Mouse (Mus musculus) left cerebral cortex, adult 2 months (tissue): ENCODE data around the gene Zfp982. TPM values are rescaled to one million over a fixed set of nuclear protein-coding genes. Genes with fewer than 3 reads are reported as not detected.
"Not testable (repeated sequence)": the region's sequence is repeated elsewhere in the genome, so short reads cannot be mapped to it uniquely, and the experiment has no call there.

Source experiments
- DNase-seq, 2 experiments: peaks; one replicate each; pipeline ENCODE4 v3.0.0; 2021 to 2022; ENCODE audit warnings: low spot score in 2 of 2, mixed read lengths in 1 of 2; ENCODE audit errors: extremely low spot score in 1 of 2
- H3K27ac ChIP-seq: fragments of 200-600 bp; 2 replicates; pipeline ENCODE4 v1.8.1; 2022
- H3K4me3 ChIP-seq: fragments of 200-600 bp; 2 replicates; pipeline ENCODE4 v1.8.1; 2022
- CTCF ChIP-seq: fragments of 200-600 bp; IDR thresholded peaks from 2 replicates; pipeline ENCODE4 v1.8.1; 2022; ENCODE audit warnings: antibody characterized with exemption, mild to moderate bottlenecking, moderate library complexity
- intact Hi-C: fragments of 180-260 bp; cut with DNase I; formaldehyde crosslinking; loops from one replicate; pipeline ENCODE4 v1.15.1; 2025
- total RNA-seq, 2 experiments: library from RNA; stranded (reverse); gene quantifications; 2 replicates each; pipeline ENCODE4 v1.2.3; 2021

Gene Zfp982
- total RNA-seq, 2 experiments from 2014 or later = 3.9 to 5.1 TPM

DNA sequence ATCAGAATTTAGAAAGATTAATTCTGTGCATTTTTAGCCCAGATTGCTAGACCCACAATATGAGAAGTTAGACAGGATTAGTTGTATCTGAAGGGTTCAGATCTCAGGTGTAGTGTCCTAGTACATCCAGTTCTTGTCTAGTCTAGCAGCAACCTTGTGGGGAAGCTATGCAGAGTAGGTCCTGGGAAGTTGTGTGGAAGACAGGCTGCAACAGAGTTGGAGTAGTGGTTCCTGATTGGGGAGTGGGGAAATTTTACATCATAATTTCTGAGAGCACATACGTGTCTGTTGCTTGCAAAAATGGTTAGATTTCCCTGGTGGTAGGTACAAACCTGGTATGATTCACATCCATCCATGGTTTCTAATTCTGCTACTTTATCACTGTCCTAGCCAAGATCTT, 32.9 kb downstream of the Zfp982 start:
- H3K27ac ChIP-seq = no peak overlapping the region
- DNase-seq = no peak

DNA sequence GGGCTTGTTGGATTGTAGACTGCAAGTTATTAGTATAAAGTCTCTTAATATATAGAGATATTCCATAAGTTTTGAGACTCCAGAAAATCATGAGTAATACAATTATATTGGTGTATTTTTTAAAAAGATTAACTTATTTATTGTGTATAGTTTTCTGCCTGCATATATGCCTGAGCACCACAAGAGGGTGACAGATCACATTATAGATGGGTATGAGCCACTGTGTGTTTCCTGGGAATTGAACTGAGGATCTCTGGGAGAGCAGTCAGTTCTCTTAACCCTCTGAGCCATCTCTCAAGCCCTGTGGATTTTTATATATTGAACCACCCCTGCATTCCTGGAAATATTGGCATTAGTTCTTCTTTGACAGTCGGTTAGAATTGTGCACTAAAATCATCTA, 38.1 kb downstream of the Zfp982 start:
- Histone ChIP-seq H3K27ac (no peak overlapping the region), H3K4me3 (no peak overlapping the region)
- TF ChIP-seq CTCF = no peak
- no peak for DNase-seq
- intact Hi-C loops = no loop called here

More for the DNA sequence above, 32.9 kb downstream of the Zfp982 start:
- intact Hi-C loops = no loop called here
- no peak for TF ChIP-seq CTCF
- no peak overlapping the region for H3K4me3 ChIP-seq

DNA sequence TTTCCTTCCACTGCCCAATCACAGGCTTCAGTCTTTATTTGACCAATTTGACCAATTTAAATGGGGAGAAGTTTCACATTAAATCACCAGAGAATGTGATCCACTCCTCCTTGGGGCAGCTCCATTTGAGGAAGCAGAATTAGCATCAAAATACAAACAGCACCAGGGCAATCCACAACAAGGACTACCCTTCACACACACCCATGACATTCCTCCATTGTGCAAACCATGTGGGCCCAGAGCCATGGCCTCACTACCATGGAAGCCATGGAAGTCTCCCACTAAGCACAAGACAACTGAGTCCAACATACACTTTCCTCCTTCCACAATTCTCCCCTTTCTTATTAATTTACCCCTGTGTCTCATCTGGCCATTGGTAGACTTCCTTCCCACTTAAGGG, 43.7 kb downstream of the Zfp982 start:
- H3K27ac ChIP-seq, H3K4me3 ChIP-seq, DNase-seq, intact Hi-C loops: not testable (repeated sequence)

DNA sequence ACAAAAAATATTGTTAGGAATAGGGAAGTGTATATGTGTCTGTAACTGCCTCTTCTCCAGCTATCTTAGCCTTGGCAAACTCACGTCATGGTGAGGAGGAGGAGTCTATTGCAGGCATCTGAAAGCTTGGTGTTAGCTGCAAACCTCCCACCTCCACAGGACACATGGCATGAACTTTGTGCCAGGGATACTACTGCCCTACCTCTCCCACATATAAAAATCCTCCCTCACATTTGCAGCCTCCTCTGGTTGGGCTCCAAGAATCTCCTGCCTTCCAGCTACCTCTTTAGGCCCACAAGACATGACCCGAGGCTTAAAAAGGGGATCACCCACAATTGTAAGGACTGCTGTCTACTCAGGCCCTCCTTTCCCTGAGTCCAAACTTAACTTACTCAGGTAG, 45.5 kb downstream of the Zfp982 start:
- no peak for TF ChIP-seq CTCF
- no peak for DNase-seq
- Histone ChIP-seq H3K27ac (no peak overlapping the region), H3K4me3 (no peak overlapping the region)
- intact Hi-C loops = no loop called here

DNA sequence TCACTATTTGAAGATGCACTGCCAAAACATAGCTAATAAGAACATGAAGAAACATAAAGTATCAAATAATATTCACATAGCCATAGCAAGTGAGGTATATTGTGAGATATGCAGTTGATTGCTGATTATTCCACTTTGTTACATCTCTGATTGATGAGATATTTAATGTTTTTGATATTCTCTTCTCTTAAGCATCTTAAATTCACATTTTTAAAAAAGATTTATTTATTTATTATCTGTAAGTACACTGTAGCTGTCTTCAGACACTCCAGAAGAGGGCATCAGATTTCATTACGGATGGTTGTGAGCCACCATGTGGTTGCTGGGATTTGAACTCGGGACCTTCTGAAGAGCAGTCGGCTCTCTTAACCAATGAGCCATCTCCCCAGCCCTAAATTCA, 47.7 kb downstream of the Zfp982 start, which contains the start of gene Gm16503:
TSS of gene Gm16503 (plus strand) at position 301 of the 400 bp plus-strand sequence.
- DNase-seq, H3K4me3 ChIP-seq, H3K27ac ChIP-seq, intact Hi-C loops: not testable (repeated sequence)

DNA sequence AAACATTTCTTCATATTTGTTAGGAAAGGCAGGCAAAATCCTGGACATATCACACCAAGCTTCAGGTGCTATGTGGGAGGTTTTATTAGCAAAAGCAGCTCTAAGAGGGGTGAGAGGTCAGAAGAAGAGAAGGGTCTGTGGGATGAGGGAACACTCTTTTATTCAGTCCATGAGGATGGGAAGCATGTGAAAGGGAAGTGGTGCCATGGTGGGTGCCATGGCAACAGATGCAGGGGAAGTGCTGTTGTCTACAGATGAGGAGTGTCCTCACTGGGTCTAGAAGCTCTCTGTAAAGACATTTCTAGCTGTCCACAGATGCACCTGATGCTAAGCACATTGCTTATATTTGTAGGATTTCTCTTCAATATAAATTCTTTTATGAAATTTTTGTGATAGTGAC, 48.9 kb downstream of the Zfp982 start:
- intact Hi-C loops = no loop called here
- H3K27ac ChIP-seq = no peak overlapping the region
- no peak overlapping the region for H3K4me3 ChIP-seq
- TF ChIP-seq CTCF = no peak
- DNase-seq = no peak

DNA sequence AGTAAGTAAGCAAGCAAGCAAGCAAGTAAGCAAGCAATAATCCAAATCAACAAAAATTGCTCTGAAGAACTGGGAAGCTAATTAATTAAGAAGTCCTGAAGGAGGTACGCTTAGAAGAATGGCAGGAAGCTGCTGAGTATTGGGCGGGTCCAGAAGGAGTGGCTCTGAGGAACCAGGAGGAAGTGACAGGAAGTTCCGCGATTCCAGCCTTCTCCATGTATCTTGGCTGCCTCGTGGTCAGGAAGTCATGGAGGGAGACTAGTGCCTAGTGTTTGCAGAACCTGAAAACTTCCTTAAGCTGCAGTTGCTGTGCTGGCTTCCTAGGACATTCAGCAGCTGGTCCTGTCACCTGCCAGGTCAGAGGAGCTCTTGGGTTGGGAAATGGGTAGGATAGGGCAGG, 60.9 kb downstream of the Zfp982 start, which contains the start of gene Zfp985:
TSS of gene Zfp985 (plus strand) at position 207 of the 400 bp plus-strand sequence.
- DNase-seq, H3K4me3 ChIP-seq, intact Hi-C loops, H3K27ac ChIP-seq: not testable (repeated sequence)

DNA sequence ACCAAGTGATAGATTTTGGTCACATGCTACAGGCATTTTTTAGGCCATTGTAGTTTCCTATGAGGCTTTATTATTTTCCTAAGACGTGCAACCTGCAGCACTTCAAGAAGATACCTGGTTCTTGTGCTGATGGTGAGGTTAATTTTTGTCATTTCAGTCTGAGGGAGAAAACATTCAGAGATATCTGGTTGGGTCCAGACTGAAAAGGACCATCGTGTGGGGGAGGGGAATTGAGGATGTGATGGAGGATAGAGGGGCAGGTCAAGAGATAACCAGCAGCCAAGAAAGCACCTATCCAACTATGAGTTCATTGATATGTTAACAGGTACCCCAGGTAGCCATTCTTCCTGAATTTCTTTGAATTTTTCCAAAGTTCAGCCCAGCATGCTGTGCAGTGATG, 62.1 kb downstream of the Zfp982 start:
- H3K4me3 ChIP-seq, DNase-seq, H3K27ac ChIP-seq, intact Hi-C loops: not testable (repeated sequence)

DNA sequence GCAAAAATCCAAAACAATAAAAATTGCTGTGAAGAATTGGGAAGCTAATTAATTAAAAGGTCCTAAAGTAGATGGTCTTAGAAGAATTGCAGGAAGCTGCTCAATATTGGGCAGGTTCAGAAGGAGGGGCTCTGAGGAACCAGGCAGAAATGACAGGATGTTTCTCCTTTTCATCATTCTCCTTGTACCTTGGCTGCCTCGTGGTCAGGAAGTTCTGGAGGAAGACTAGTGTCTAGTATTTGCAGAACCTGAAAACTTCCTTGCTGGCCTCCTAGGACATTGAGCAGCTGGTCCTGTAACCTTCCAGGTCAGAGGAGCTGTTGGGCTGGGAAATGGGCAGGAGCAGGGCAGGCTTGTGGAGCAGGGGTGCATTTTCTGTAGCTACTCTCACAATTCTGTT, 64.7 kb downstream of the Zfp982 start:
- DNase-seq, H3K4me3 ChIP-seq, intact Hi-C loops, H3K27ac ChIP-seq: not testable (repeated sequence)

DNA sequence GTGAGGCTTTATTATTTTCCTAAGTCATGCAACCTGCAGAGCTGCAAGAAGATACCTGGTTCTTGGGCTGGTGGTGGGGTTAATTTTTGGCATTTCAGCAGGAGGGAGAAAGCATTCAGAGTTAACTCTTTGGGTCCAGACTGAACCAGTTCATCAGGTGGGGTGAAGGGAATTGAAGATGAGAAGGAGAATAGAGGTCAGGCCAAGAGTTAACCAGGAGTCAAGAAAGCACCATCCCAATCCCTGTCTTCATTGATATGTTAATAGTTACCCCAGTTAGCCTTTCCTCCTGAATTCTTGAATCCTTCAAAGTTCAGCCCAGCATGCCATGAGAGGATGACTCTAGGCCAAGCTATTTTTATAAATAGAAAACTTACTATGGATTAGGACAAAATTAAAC, 65.8 kb downstream of the Zfp982 start:
- H3K4me3 ChIP-seq, H3K27ac ChIP-seq, DNase-seq, intact Hi-C loops: not testable (repeated sequence)

DNA sequence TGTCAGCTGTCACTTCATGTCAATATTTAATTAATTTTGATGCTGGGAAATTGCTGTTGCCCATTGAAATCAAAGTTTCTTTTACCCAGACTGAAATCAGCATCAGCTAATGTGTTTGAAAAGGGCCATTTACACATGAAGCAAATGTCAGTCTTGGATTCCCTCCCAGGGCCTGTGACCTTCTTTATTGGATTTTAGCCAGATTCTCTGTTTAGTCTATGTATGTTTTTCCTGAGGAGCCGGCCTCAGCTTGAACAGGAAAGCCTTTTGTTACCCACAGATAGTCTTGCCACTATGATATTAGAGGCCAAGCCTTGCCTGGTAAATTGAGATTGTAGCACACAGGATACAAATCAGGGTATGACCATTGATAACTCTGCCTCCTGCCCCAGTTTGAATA, 66.9 kb downstream of the Zfp982 start:
- H3K27ac ChIP-seq, intact Hi-C loops, H3K4me3 ChIP-seq, DNase-seq: not testable (repeated sequence)

Other genes starting within 250 kb of the Zfp982 start
- under 1 TPM; 0.16 to 0.33 TPM for gene Zfp988, start 186.7 kb upstream of the Zfp982 start, total RNA-seq
- not detected for gene Zfp978, start 131.1 kb upstream of the Zfp982 start, total RNA-seq
- under 1 TPM; 0.40 to 0.41 TPM for gene Gm16503, start 47.8 kb downstream of the Zfp982 start, total RNA-seq
- not detected for gene Zfp985, start 60.9 kb downstream of the Zfp982 start, total RNA-seq
- under 1 TPM; 0.27 to 0.30 TPM for gene Zfp979, start 150.1 kb downstream of the Zfp982 start, total RNA-seq
- not detected for gene Zfp534, start 210.1 kb downstream of the Zfp982 start, total RNA-seq